Mouse (Mus musculus) midbrain, embryonic 12.5 days (tissue): ENCODE data around the gene Nccrp1. TPM values are rescaled to one million over a fixed set of nuclear protein-coding genes. Genes with fewer than 3 reads are reported as not detected.

Source experiments
- ATAC-seq: fragments of 200-750 bp; cut with Nextera tagmentation; 2 replicates; pipeline ENCODE4 v1.8.0; 2017; ENCODE audit warnings: low read depth, moderate TSS enrichment, moderate library complexity; ENCODE audit not compliant: low FRiP score
- H3K27ac ChIP-seq: fragments of 300-500 bp; sonication (generic); replicated peaks from 2 replicates; pipeline ENCODE4 v1.5.1; 2016; ENCODE audit warnings: mild to moderate bottlenecking
- H3K27me3 ChIP-seq: fragments of 300-500 bp; sonication (generic); 2 replicates; pipeline ENCODE4 v1.6.1; 2016; ENCODE audit warnings: mild to moderate bottlenecking
- H3K36me3 ChIP-seq: fragments of 300-500 bp; sonication (generic); 2 replicates; pipeline ENCODE4 v1.6.1; 2016
- H3K4me1 ChIP-seq: fragments of 300-500 bp; sonication (generic); 2 replicates; pipeline ENCODE4 v1.6.1; 2016
- H3K4me2 ChIP-seq: fragments of 300-500 bp; sonication (generic); replicated peaks from 2 replicates; pipeline ENCODE4 v1.6.1; 2016; ENCODE audit warnings: mild to moderate bottlenecking, moderate library complexity
- H3K4me3 ChIP-seq: fragments of 300-500 bp; sonication (generic); 2 replicates; pipeline ENCODE4 v1.5.1; 2016; ENCODE audit warnings: mild to moderate bottlenecking
- H3K9ac ChIP-seq: fragments of 300-500 bp; sonication (generic); replicated peaks from 2 replicates; pipeline ENCODE4 v1.6.1; 2016; ENCODE audit warnings: mild to moderate bottlenecking, moderate library complexity
- H3K9me3 ChIP-seq: fragments of 300-500 bp; sonication (generic); 2 replicates; pipeline ENCODE4 v1.6.1; 2016; ENCODE audit warnings: mild to moderate bottlenecking
- WGBS: fragments of 180-500 bp; shearing (Covaris S2); methylation state at CpG from one replicate; pipeline ENCODE4 v1.1.7; 2016; 5-methylcytosine and 5-hydroxymethylcytosine counted together
- microRNA-seq: library from miRNA; unstranded; fragments of <30 nt; microRNA quantifications from one replicate; pipeline ENCODE4, GENCODE M21; 2017
- polyA plus RNA-seq: library from polyadenylated mRNA; unstranded; fragments of >200 nt; fragmentation: Nextera tagmentation; extraction: Ambion mirVana; gene quantifications from 2 replicates; pipeline ENCODE4 v1.2.1, GENCODE M21; 2016

The Nccrp1 gene
- polyA plus RNA-seq, 1 experiment from 2014 or later: not detected

DNA sequence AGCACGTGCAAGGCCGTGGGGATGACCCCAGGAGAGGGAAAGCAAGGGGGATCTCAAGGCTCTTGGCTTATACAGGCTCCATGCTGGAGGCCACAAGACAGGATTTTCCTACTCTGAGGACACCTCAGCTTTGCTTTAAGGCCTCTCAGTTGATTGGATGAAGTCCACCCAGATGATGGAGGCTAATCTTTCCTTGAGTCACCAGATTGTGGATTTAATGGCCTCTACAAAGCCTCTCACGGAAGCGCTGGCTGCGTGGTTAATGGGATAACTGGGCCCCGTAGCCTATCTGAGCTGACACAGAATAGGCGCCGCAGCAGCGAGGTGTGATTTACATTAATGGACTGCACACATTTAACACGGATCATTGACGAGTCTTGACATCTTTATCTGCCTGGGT, 51.6 kb downstream of the Nccrp1 start:
- H3K9me3 ChIP-seq: no peaks in the 10 kb centered on the region
- no peak overlapping the region for H3K4me3 ChIP-seq
- H3K27me3 ChIP-seq: peaks cover 37% of the 10 kb centered on the region; the same call in 1 of the 2 replicates
- H3K36me3 ChIP-seq: no peaks in the 10 kb centered on the region
- no peak overlapping the region for H3K9ac ChIP-seq
- 27% methylated on average over 11 of the region's 11 CpGs for WGBS
- H3K4me2 ChIP-seq: 0 out of 2 replicates have a peak overlapping the region, but pooled peaks have one; percentile 11
- 0 out of 2 replicates have a peak overlapping the region, but pooled peaks have one; percentile 56 for H3K27ac ChIP-seq
- H3K4me1 ChIP-seq: peaks cover 10% of the 10 kb centered on the region
- ATAC-seq: peak; percentile 77

Small RNA genes within 50 kb of the gene (microRNA-seq; reads per million reads assigned to microRNA genes)
- 1.4 reads per million for gene Mir7049

Other genes with a start within 250 kb of the Nccrp1 start
- 86.8 and 91.4 TPM in 2 replicates for gene Dll3, start 245.0 kb downstream of the Nccrp1 start, polyA plus RNA-seq
- gene Timm50, start 235.2 kb downstream of the Nccrp1 start, polyA plus RNA-seq: 188 and 193 TPM in 2 replicates
- gene Supt5, start 208.5 kb downstream of the Nccrp1 start, polyA plus RNA-seq: 105 and 107 TPM in 2 replicates
- gene Rps16, start 196.6 kb downstream of the Nccrp1 start, polyA plus RNA-seq: 544 and 582 TPM in 2 replicates
- 71.6 and 78.6 TPM in 2 replicates for gene Plekhg2, start 174.7 kb downstream of the Nccrp1 start, polyA plus RNA-seq
- 4.9 and 5.4 TPM in 2 replicates for gene Zfp36, start 167.0 kb downstream of the Nccrp1 start, polyA plus RNA-seq
- gene Med29, start 154.5 kb downstream of the Nccrp1 start, polyA plus RNA-seq: 45.3 and 46.9 TPM in 2 replicates
- 83.2 and 86.0 TPM in 2 replicates for gene Paf1, start 154.3 kb downstream of the Nccrp1 start, polyA plus RNA-seq
- 6.3 TPM in 2 replicates for gene Gmfg, start 109.8 kb downstream of the Nccrp1 start, polyA plus RNA-seq
- gene Lrfn1, start 95.3 kb downstream of the Nccrp1 start, polyA plus RNA-seq: 9.2 and 13.9 TPM in 2 replicates
- not detected in 2 replicates for gene Ifnl2, start 36.8 kb downstream of the Nccrp1 start, polyA plus RNA-seq
- not detected in 2 replicates for gene Ifnl3, start 24.4 kb downstream of the Nccrp1 start, polyA plus RNA-seq
- not detected in 2 replicates for gene Sycn, start 6.4 kb downstream of the Nccrp1 start, polyA plus RNA-seq
- gene Samd4b, start 50.9 kb upstream of the Nccrp1 start, polyA plus RNA-seq: 34.1 and 34.8 TPM in 2 replicates
- 40.4 and 43.5 TPM in 2 replicates for gene Pak4, start 50.9 kb upstream of the Nccrp1 start, polyA plus RNA-seq
- not detected in 2 replicates for gene Acp7, start 84.1 kb upstream of the Nccrp1 start, polyA plus RNA-seq
- gene Fbxo27, start 145.6 kb upstream of the Nccrp1 start, polyA plus RNA-seq: 4.9 and 5.3 TPM in 2 replicates
- 6.7 and 7.2 TPM in 2 replicates for gene Fbxo17, start 169.6 kb upstream of the Nccrp1 start, polyA plus RNA-seq
- 117 and 120 TPM in 2 replicates for gene Mrps12, start 194.6 kb upstream of the Nccrp1 start, polyA plus RNA-seq
- gene Sars2, start 194.7 kb upstream of the Nccrp1 start, polyA plus RNA-seq: 30.7 and 30.9 TPM in 2 replicates
- not detected in 2 replicates for gene Ccer2, start 208.9 kb upstream of the Nccrp1 start, polyA plus RNA-seq
- 78.5 and 80.6 TPM in 2 replicates for gene Sirt2, start 219.5 kb upstream of the Nccrp1 start, polyA plus RNA-seq
- 38.6 and 44.5 TPM in 2 replicates for gene Nfkbib, start 220.3 kb upstream of the Nccrp1 start, polyA plus RNA-seq
- gene Rinl, start 241.7 kb upstream of the Nccrp1 start, polyA plus RNA-seq: 1.7 and 2.8 TPM in 2 replicates